Mouse (Mus musculus) thymus, adult 2 months (tissue): Measurements from ENCODE around the gene Gpr87.

Experiments used
- CTCF ChIP-seq: fragments of 200-500 bp; IDR thresholded peaks from 2 replicates; pipeline ENCODE4 v1.5.1; 2012; ENCODE audit warnings: mild to moderate bottlenecking, control low read depth, low read length, moderate library complexity, borderline replicate concordance; ENCODE audit not compliant: control insufficient read depth, poor library complexity, insufficient read depth; ENCODE audit errors: extremely low read depth
- POLR2A ChIP-seq: fragments of 200-500 bp; IDR thresholded peaks from 2 replicates; pipeline ENCODE4 v1.6.1; 2012; ENCODE audit warnings: mild to moderate bottlenecking, low read length, control low read depth, moderate library complexity; ENCODE audit not compliant: control insufficient read depth, poor library complexity, insufficient read depth; ENCODE audit errors: extremely low read depth

- no peak for TF ChIP-seq POLR2A
- TF ChIP-seq CTCF: no peak
Observed at GRCm38 (mm10) chr3:59185662-59186061, 9.2 kb downstream of the Gpr87 start.
